Mouse (Mus musculus) C2C12 (cell line): Measurements from ENCODE around the gene Kcne3.

Experiments
- CTCF ChIP-seq: IDR thresholded peaks from one replicate; pipeline ENCODE4 v1.5.1; 2011; ENCODE audit not compliant: control insufficient read depth, insufficient read depth, insufficient read length
- FOSL1 ChIP-seq: IDR thresholded peaks from one replicate; pipeline ENCODE4 v1.8.0; 2011; ENCODE audit warnings: mild to moderate bottlenecking, low read length; ENCODE audit not compliant: poor library complexity, insufficient read depth, severe bottlenecking

- TF ChIP-seq FOSL1: no peak
- TF ChIP-seq CTCF: no peak
Measured at GRCm38 (mm10) chr7:100181176-100181575, 4.9 kb downstream of the Kcne3 start.
